Mouse (Mus musculus) MEL (cell line): ENCODE measurements around the gene D11Wsu47e. TPM values are rescaled to one million over a fixed set of nuclear protein-coding genes. Genes with fewer than 3 reads are reported as not detected.

Experiments used
- DNase-seq: peaks from one replicate; pipeline ENCODE4 v3.0.0; 2011; ENCODE audit warnings: low read depth, low spot score
- H3K27ac ChIP-seq: 2 replicates; pipeline ENCODE4 v1.5.1; 2012; ENCODE audit warnings: low read depth, mild to moderate bottlenecking, control low read depth, low read length, moderate library complexity; ENCODE audit not compliant: control insufficient read depth
- H3K27me3 ChIP-seq, 2 experiments: fragments of 150-350 bp in 1 of 2; sonication (generic) in 1 of 2; 2 replicates each; pipeline ENCODE4 v1.6.1; 2012; ENCODE audit warnings: low read length in 2 of 2, mild to moderate bottlenecking in 2 of 2, improper control_type of control experiment in 1 of 2, moderate library complexity in 1 of 2; ENCODE audit not compliant: insufficient read depth in 2 of 2, control insufficient read depth in 1 of 2
- H3K36me3 ChIP-seq, 2 experiments: 2 replicates each; pipeline ENCODE4 v1.6.1; 2012 to 2014; ENCODE audit warnings: low read length in 2 of 2, improper control_type of control experiment in 1 of 2, inconsistent platforms in 1 of 2, mild to moderate bottlenecking in 1 of 2; ENCODE audit not compliant: insufficient read depth in 2 of 2, control insufficient read depth in 1 of 2
- H3K4me1 ChIP-seq, 2 experiments: fragments of 150-350 bp in 1 of 2; sonication (generic) in 1 of 2; 2 replicates each; pipeline ENCODE4 v1.6.1; 2012; ENCODE audit warnings: low read length in 2 of 2, improper control_type of control experiment in 1 of 2, mild to moderate bottlenecking in 1 of 2; ENCODE audit not compliant: insufficient read depth in 2 of 2, control insufficient read depth in 1 of 2
- H3K4me3 ChIP-seq, 2 experiments: fragments of 150-350 bp in 1 of 2; sonication (generic) in 1 of 2; 2 replicates each; pipeline ENCODE4 v1.5.1; 2012; ENCODE audit warnings: low read depth in 2 of 2, low read length in 2 of 2, mild to moderate bottlenecking in 2 of 2, moderate library complexity in 2 of 2, control low read depth in 1 of 2, improper control_type of control experiment in 1 of 2; ENCODE audit not compliant: control insufficient read depth in 1 of 2, insufficient read depth in 1 of 2
- H3K79me2 ChIP-seq: 2 replicates; pipeline ENCODE4 v1.6.1; 2012; ENCODE audit warnings: mild to moderate bottlenecking, low read length, moderate library complexity; ENCODE audit not compliant: control insufficient read depth, poor library complexity, insufficient read depth
- H3K9ac ChIP-seq: 2 replicates; pipeline ENCODE4 v1.6.1; 2012; ENCODE audit warnings: low read depth, mild to moderate bottlenecking, control low read depth, low read length, moderate library complexity; ENCODE audit not compliant: control insufficient read depth, poor library complexity, severe bottlenecking
- H3K9me3 ChIP-seq: fragments of 150-350 bp; sonication (generic); replicated peaks from 2 replicates; pipeline ENCODE4 v1.6.1; 2012; ENCODE audit warnings: mild to moderate bottlenecking, low read length, improper control_type of control experiment, moderate library complexity; ENCODE audit not compliant: insufficient read depth
- BHLHE40 ChIP-seq: IDR thresholded peaks from 2 replicates; pipeline ENCODE4 v1.6.1; 2012; ENCODE audit warnings: low read depth, mild to moderate bottlenecking, inconsistent platforms, low read length, improper control_type of control experiment, borderline replicate concordance
- CHD2 ChIP-seq: IDR thresholded peaks from 2 replicates; pipeline ENCODE4 v1.6.1; 2011; ENCODE audit warnings: low read length, improper control_type of control experiment
- ELF1 ChIP-seq: IDR thresholded peaks from 2 replicates; pipeline ENCODE4 v1.6.1; 2014; ENCODE audit warnings: low read depth, mild to moderate bottlenecking, inconsistent platforms, low read length, improper control_type of control experiment, moderate library complexity
- GABPA ChIP-seq: IDR thresholded peaks from 2 replicates; pipeline ENCODE4 v1.6.1; 2012; ENCODE audit warnings: low read depth, mild to moderate bottlenecking, inconsistent platforms, low read length, improper control_type of control experiment, moderate library complexity
- MAFK ChIP-seq: IDR thresholded peaks from 2 replicates; pipeline ENCODE4 v1.6.1; 2011; ENCODE audit warnings: low read depth, mild to moderate bottlenecking, low read length, improper control_type of control experiment, borderline replicate concordance
- MAZ ChIP-seq: IDR thresholded peaks from 2 replicates; pipeline ENCODE4 v1.6.1; 2012; ENCODE audit warnings: low read depth, mild to moderate bottlenecking, inconsistent platforms, low read length, improper control_type of control experiment
- POLR2A ChIP-seq, 2 experiments: IDR thresholded peaks; 2 replicates each; pipeline ENCODE4 v1.6.1; 2011 to 2012; ENCODE audit warnings: low read length in 2 of 2, mild to moderate bottlenecking in 2 of 2, control low read depth in 1 of 2, improper control_type of control experiment in 1 of 2, low read depth in 1 of 2, moderate library complexity in 1 of 2; ENCODE audit not compliant: control insufficient read depth in 1 of 2, insufficient read depth in 1 of 2, poor library complexity in 1 of 2
- POLR2AphosphoS5 ChIP-seq: IDR thresholded peaks from 2 replicates; pipeline ENCODE4 v1.6.1; 2012; ENCODE audit warnings: low read depth, borderline replicate concordance, mild to moderate bottlenecking, inconsistent platforms, low read length, moderate library complexity, mixed read lengths
- RCOR1 ChIP-seq: IDR thresholded peaks from 2 replicates; pipeline ENCODE4 v1.6.1; 2012; ENCODE audit warnings: low read depth, mild to moderate bottlenecking, inconsistent platforms, low read length, improper control_type of control experiment
- TBP ChIP-seq: IDR thresholded peaks from 2 replicates; pipeline ENCODE4 v1.8.0; 2011; ENCODE audit warnings: low read depth, low read length, improper control_type of control experiment
- ZKSCAN1 ChIP-seq: IDR thresholded peaks from 2 replicates; pipeline ENCODE4 v1.6.1; 2012; ENCODE audit warnings: low read depth, mild to moderate bottlenecking, inconsistent platforms, low read length, improper control_type of control experiment, moderate library complexity
- polyA plus RNA-seq, 2 experiments: library from polyadenylated mRNA; stranded (reverse) in 1 of 2; unstranded in 1 of 2; fragments of >175 nt in 1 of 2; fragments of >200 nt in 1 of 2; gene quantifications; 2 replicates each; pipeline versions ENCODE4 v1.2.1 to v1.2.4; 2012; ENCODE audit warnings: low replicate concordance in 2 of 2, low read depth in 1 of 2; ENCODE audit not compliant: insufficient read length in 2 of 2, insufficient read depth in 1 of 2, missing spikeins in 1 of 2
- total RNA-seq: library from RNA; depleted of rRNA; stranded (reverse); fragments of 300-350 nt; gene quantifications from 2 replicates; pipeline ENCODE4 v1.2.3, GENCODE M21; 2012

The D11Wsu47e gene
- total and polyA plus RNA-seq, 3 experiments = 25.0 to 40.6 TPM; not detected in 1

DNA sequence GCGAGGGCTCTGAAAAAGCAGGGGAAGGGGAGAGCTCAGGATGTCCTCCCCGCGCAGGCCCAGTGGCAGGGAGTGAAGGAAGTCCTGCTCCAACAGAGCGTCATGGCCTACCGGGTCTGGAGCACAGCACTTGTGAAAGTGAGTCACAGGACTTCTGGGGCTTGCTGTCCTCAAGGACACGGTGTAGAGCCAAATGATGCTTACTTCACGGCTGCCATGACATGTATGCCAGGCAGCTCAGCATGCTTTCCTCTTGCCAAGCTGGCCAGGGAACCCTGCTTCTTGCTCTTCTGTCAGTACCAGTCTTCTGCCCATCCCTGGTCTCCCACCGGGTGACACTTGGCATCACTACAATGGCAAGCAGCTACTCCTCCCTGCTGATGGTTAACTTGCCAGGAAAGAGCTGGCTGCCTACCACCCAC, 27.7 kb upstream of the D11Wsu47e start:
- Histone ChIP-seq H3K27me3 (no peaks in the 10 kb centered on the region), H3K4me1 (peaks cover 0 to 3% of the 10 kb centered on the region in 2 experiments; a peak in 2 of 4 replicates), H3K9ac (no peak overlapping the region), H3K36me3 (peaks cover 8 to 21% of the 10 kb centered on the region in 2 experiments; a peak in 3 of 4 replicates), H3K9me3 (no peaks in the 10 kb centered on the region), H3K79me2 (no peaks in the 10 kb centered on the region), H3K27ac (no peak overlapping the region), H3K4me3 (no peak overlapping the region)
- no peak for DNase-seq
- no peak for TF ChIP-seq ELF1
- TF ChIP-seq TBP = no peak
- peak; percentile 39; the same call in 1 of the 2 replicates for TF ChIP-seq POLR2AphosphoS5
- TF ChIP-seq POLR2A (IDR thresholded peaks at IDR 0.05; ENCODE audit: control insufficient read depth in 1 of 2, insufficient read depth in 1 of 2, low read depth in 1 of 2, low read length in 2 of 2, poor library complexity in 1 of 2) = peak in 1 of 2 experiments; percentile 9; a peak in 1 of 4 replicates

DNA sequence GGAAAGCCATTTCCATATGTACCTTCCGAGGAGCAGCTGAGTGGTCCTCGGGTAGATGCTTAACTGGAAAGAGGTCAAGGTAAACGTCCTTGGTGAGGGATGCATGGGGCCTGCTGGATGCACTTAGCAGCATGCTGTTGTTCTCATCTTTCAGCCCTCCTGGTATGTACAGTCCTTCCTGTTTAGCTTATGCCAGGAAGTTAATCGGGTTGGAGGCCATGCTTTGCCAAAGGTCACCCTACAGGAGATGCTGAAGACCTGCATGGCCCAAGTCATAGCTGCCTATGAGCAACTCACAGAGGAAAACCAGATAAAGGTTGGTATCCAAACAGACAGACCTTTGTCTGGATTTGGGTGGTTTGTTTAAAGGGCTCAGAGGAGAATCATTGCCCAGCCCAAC, 27.0 kb upstream of the D11Wsu47e start:
- no peaks in the 10 kb centered on the region for H3K79me2 ChIP-seq
- no peak for TF ChIP-seq MAZ
- TF ChIP-seq RCOR1 = no peak
- no peak for TF ChIP-seq CHD2
- no peak for TF ChIP-seq BHLHE40
- H3K4me1 ChIP-seq = peaks cover 0 to 8% of the 10 kb centered on the region in 2 experiments; a peak in 2 of 4 replicates
- no peaks in the 10 kb centered on the region for H3K9me3 ChIP-seq
- DNase-seq = no peak
- peaks cover 11 to 21% of the 10 kb centered on the region in 2 experiments for H3K36me3 ChIP-seq
- no peaks in the 10 kb centered on the region for H3K27me3 ChIP-seq
- no peak overlapping the region for H3K9ac ChIP-seq
- H3K27ac ChIP-seq = no peak overlapping the region
- H3K4me3 ChIP-seq = no peak overlapping the region

DNA sequence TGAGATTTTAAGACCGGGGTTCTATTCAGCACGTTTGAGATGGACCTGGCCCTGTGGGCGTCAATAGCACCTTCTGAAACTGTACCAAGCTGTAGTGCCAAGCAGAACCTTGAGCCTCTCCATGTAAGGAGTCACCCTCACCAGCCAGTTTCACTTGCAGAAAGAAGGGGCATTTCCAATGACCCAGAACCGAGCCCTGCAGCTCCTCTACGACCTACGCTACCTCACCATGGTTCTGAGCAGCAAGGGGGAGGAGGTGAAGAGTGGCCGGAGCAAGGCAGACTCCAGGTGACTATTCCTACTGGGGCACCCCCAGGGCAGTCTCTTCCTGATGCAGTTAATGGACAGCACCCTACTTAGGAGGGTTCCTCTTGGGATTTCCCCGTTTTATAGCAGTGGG, 25.9 kb upstream of the D11Wsu47e start:
- no peak for DNase-seq
- no peak overlapping the region for H3K27ac ChIP-seq
- no peaks in the 10 kb centered on the region for H3K27me3 ChIP-seq
- H3K36me3 ChIP-seq = peaks cover 11 to 24% of the 10 kb centered on the region in 2 experiments
- no peaks in the 10 kb centered on the region for H3K9me3 ChIP-seq
- TF ChIP-seq GABPA (no peak), MAFK (no peak), CHD2 (no peak), ZKSCAN1 (no peak)
- H3K4me3 ChIP-seq = no peak overlapping the region
- no peaks in the 10 kb centered on the region for H3K79me2 ChIP-seq
- H3K9ac ChIP-seq = no peak overlapping the region
- H3K4me1 ChIP-seq = peaks cover 0 to 8% of the 10 kb centered on the region in 2 experiments; a peak in 2 of 4 replicates
